Mouse (Mus musculus) left cerebral cortex, adult 11 months (tissue): Measurements from ENCODE around the gene Ifit2.
"Not testable (repeated sequence)": the region's sequence is repeated elsewhere in the genome, so short reads cannot be mapped to it uniquely, and the experiment has no call there.

Experiments
- DNase-seq: peaks from one replicate; pipeline ENCODE4 v3.0.0; 2022; ENCODE audit warnings: low spot score

Ifit2 gene

DNA sequence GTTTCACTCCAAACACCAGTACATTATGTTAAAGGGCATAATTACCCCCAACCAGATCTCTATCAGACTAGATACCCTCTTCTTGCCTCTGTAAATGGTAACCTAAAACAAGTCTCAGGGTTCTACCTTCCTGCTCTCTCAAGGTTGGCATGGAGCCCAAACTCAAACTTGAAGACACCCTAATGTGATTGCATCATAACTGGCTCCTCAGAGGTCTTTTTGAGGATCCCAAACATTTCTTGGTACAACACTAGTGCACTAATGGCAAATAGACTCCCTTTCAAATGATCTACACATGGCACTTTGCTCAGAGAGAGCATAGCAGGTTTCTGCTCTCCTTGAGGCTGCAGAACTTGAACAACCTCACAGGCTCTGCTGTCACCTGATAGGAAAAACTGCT is 46.3 kb downstream of the Ifit2 start:
- DNase-seq = no peak

DNA sequence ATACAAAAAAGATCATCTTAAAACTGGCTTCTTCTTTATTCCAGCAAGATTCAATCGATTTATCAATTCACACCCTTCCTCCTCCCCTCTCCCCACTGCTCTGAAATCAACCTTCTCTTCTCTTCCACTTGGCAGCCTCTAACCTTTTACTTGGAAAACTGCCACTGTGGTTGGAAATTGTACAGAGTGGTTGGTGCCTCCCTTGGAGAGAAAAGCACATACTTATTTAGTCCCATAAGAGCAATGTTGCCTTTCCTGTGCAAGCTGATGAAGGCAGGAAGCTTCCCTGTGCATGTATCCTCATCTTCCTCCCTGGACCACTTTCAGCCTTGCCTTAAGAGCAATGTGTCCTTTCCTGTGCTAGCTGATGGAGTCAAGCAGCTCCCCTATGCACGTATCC is 47.8 kb downstream of the Ifit2 start:
- no peak for DNase-seq

DNA sequence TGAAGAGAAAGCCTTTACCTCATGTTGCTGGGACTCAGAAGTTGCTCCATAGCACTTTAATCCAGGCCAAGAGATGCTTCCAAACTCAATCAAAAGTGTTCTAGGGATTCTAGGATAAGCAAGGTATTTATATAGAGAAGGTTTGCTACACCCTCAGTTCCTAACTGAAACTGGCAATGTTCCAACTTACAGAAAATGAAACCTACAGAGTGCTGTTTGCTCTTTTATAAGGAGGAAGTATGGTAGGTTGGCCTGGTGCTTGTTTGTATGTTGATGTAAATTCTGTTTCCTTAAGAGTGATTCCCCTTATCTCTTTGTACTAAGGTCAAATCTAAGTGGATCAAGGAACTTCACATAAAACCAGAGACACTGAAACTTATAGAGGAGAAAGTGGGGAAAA is 48.8 kb downstream of the Ifit2 start:
- DNase-seq = not testable (repeated sequence)

DNA sequence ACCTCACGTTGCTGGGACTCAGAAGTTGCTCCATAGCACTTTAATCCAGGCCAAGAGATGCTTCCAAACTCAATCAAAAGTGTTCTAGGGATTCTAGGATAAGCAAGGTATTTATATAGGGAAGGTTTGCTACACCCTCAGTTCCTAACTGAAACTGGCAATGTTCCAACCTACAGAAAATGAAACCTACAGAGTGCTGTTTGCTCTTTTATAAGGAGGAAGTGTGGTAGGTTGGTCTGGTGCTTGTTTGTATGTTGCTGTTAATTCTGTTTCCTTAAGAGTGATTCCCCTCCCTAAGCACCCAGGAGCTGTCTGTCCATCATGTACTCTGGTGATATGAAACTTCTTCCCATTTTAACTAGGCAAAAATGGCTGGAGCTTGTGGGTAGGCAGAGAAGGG is 51.4 kb downstream of the Ifit2 start, which contains the start of gene Ifit1bl1:
Gene Ifit1bl1 (minus strand): TSS at position 69 of the 400 bp plus-strand sequence.
- DNase-seq = not testable (repeated sequence)

DNA sequence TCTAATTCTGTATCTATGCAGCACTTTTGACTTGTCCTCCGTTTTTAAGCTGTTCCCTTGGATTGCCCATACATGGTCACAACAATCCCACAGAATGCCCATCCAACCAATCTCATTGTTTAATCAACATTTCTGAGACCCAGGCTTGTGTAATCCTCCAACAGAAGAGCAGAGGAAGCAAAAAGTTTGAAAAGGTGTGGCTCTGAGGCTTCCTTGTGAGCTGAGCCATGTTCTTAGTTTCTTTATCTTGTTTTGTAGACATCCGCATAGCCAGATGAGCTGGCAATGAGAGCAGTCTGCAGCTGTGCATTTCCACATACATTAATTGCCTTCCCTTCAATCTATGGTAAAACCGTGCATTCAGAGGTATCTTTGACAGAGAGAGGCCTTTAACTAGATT is 55.0 kb downstream of the Ifit2 start:
- no peak for DNase-seq

DNA sequence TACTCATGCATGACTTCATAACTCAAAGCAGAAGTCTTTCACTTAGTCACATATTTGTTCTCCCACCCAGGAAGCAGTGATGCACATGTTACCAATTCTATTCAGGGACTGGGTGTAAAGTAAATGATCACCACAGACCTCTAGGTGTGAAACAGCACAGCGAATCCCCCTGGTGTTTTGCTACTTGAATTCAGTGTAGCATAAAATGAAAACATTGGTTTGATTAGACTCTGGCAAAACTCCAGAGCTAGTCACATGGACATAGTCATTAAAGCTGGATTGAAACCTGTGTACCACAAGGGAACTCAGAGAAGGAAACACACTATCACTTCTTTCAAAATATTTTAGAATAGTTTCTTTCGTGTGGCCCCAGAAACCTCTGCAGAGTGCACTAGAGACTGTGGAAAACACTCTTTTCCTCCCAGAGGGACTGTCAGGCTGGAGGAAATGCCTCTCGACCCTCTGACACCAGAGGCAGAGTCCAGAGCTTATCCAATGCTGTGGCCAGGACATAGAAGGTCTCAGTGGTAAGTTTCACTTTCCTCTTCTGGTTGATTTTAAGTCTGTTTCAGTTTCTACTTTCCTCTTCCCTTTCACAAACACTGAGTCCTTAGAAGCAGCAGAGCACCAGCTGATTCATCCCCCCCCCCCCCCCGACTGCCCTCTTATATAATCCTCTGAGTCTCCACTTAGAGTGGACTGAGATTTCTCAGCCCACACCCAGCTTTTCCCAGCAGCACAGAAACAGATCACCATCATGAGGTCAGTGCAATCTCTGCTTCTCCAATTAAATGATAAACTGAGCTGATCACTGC is 57.0 kb downstream of the Ifit2 start, which contains the start of gene Ifit3b:
Gene Ifit3b (plus strand): TSS at position 734 of the 815 bp plus-strand sequence.
- DNase-seq = not testable (repeated sequence)

DNA sequence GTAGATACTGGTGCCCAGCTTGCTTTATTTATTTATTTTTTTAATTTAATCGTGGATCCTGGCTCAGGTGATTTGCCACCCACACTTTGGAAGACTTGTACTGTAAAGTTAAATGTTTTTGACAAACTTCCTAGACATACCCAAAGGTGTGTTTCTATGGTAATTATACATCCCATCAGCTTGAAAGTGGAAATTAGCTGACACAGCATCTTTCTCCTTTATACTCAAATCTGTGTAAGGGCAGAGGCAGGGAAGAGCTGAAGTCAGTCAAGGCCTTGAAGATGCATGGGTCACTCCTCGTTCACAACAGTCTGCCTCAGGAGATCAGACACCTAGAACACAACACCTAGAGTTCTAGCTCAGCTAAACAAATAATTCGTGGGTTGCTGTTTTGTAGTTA is 59.6 kb downstream of the Ifit2 start:
- not testable (repeated sequence) for DNase-seq

DNA sequence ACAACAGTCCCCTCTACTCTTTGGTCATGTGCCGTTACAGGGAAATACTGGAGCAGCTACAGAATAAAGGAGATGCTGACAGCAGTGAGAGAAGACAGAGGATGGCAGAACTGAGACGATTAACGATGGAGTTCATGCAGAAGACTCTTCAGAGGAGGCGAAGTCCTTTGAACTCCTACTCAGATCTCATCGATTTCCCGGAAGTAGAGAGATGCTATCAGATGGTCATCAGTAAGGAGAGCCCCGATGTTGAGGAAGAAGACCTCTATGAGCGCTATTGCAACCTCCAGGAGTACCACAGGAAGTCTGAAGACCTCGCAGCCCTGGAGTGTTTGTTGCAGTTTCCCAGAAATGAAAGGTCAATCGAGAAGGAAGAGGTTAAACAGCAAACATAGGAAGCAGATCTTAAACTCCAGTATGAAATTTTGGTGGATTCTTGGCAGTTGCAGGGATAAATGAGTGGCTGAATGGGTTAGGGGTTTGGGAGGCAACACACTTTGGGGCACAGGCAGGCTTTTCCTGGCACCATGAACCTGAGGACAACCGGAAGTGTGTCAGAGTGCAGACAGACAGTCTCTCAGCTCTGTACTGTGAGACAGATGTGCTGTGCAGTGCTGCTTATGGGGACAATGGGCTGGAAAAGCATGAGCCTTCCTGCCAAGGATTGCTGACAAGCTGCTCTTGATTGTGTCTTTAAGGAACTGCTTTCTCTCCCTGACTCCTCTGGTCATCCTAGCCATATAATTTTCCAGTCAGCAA is 61.9 kb downstream of the Ifit2 start:
- not testable (repeated sequence) for DNase-seq

DNA sequence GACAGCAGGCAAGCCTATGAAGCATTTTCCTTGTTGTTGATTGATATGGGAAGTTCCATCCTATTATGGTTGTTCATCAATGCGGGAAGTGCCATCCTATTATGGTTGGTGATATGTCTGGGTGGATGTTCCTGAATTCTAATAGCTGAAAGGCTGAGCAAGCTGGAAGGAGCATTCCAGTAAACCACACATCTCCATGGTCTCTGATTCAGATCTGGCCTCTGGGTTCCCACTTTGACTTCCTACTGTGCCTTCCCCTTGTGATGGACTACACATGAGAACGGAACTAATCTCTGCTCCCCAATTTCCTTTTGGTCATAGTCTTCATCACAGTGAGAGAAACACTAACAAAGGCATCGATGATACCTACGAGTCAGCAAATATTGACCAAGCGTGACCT is 70.4 kb downstream of the Ifit2 start:
- no peak for DNase-seq

DNA sequence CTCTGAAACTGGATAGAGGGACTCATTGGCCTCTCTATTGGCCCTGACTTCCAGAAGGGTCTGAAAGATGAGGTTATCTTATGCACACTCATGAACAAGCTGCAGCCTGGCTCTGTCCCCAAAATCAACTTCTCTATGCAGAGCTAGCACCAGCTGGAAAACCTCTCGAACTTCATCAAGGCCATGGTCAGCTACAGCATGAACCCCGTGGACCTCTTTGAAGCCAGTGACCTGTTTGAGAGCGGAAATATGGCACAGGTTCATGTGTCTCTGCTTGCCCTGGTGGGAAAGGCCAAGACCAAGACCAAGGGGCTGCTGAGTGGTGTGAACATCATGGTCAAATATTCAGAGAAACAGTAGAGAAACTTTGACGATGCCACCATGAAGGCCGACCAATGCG is 73.3 kb downstream of the Ifit2 start:
- DNase-seq = no peak

DNA sequence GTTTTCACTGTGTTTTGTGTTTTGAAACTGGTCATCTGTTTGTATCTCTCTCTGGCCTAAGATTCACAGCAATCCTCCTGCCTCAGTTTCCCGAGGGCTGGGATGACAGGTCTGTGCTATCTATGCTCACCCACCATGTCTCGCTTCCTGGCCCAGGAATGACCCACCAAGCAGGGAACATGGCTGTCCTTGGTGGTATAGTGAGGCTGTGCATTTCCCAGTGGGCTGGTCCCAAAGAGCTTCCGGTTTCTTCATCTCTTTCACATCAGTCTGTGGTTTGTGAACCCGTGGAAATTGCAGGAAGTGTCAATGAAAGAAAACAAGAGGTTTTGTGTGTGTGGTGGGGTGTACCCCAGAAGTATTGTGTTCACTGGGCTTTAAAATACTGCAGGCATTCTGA is 74.2 kb downstream of the Ifit2 start:
- no peak for DNase-seq
